Mouse (Mus musculus) cerebellum, adult 2 months (tissue): ENCODE results near the gene Snx3.

Source experiments
- CTCF ChIP-seq: fragments of 200-500 bp; IDR thresholded peaks from 2 replicates; pipeline ENCODE4 v1.5.1; 2011; ENCODE audit warnings: low read depth, mild to moderate bottlenecking, control low read depth, low read length, moderate library complexity, borderline replicate concordance; ENCODE audit not compliant: insufficient read depth
- POLR2A ChIP-seq: fragments of 200-500 bp; IDR thresholded peaks from 2 replicates; pipeline ENCODE4 v1.6.1; 2011; ENCODE audit warnings: low read length, control low read depth, borderline replicate concordance; ENCODE audit not compliant: insufficient read depth

DNA sequence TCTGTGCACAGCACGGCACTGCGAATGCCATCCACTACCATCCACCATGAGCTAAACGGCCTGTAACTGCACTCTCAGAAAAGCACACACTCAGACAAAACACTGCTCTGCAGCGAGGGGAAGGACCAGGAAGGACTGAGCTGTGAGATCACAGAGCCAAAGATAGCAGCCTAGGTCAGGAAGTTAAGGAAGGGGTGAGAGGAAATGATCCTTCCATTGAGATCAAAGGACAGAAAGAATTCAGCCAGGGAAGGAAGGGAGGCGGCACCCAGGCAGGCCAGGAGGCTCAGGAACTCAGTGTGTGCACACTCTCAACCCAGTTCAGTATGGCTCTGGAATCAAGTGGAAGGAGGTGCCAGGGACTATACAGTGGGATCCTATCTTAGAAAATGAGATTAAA lies 37.6 kb upstream of the Snx3 start:
- TF ChIP-seq CTCF (no peak), POLR2A (no peak)
